In genomic region chr7:44352750-44353600, GRCm38 (mm10) we compare ENCODE assay signal across 9 mouse cellular contexts. TPM values are rescaled to one million over a fixed set of nuclear protein-coding genes. Genes with fewer than 3 reads are reported as not detected.
DNase-seq lines count a peak whose midpoint lies in the region; ATAC-seq and TF ChIP-seq lines count a peak whose summit lies in the region.
"Had no signal": no experiment of that assay in that cellular context is flagged by ENCODE, and none has a peak within 500 bp of the region (broad histone marks: within the 10 kb centered on the region; RNA-seq: fewer than 3 reads in every experiment).

No protein-coding gene starts in this region.

- H3K4me1 ChIP-seq in heart, embryonic 12.5 days (replicated peaks) = peaks cover 51% of the 10 kb centered on the region
- peaks cover 27% of the 10 kb centered on the region; the same call in 1 of the 2 replicates for H3K4me1 ChIP-seq in stomach, embryonic 14.5 days (ENCODE audit: control insufficient read depth, insufficient read depth, low read length)
- H3K4me1 ChIP-seq in stomach, postnatal 0 days (replicated peaks; ENCODE audit: control insufficient read depth, insufficient read depth) = no peaks in the 10 kb centered on the region
- peaks cover 35% of the 10 kb centered on the region for H3K4me1 ChIP-seq in intestine, embryonic 15.5 days (replicated peaks)
- H3K4me1 ChIP-seq in stomach, embryonic 15.5 days = peaks cover 41% of the 10 kb centered on the region

- no peak for TF ChIP-seq CTCF in stomach, postnatal 0 days (IDR thresholded peaks at IDR 0.05; ENCODE audit: low read depth)

- ATAC-seq in heart, embryonic 12.5 days (ENCODE audit: insufficient number of reproducible peaks, low FRiP score) = no peak
- ATAC-seq in stomach, embryonic 14.5 days (ENCODE audit: insufficient number of reproducible peaks, insufficient read depth, low FRiP score, low read depth) = no peak
- no peak; the same call in 1 of the 2 replicates for ATAC-seq in stomach, postnatal 0 days (ENCODE audit: low FRiP score, low TSS enrichment)
- no peak for ATAC-seq in intestine, embryonic 15.5 days
- no peak for ATAC-seq in stomach, embryonic 15.5 days (ENCODE audit: insufficient read depth, low FRiP score, low read depth)
- ATAC-seq in megakaryocyte progenitor cell, adult 5-6 weeks (replicated peaks; ENCODE audit: poor library complexity) = no peak

- no peak overlapping the region for H3K9ac ChIP-seq in heart, embryonic 12.5 days
- H3K9ac ChIP-seq in stomach, embryonic 14.5 days (replicated peaks; ENCODE audit: low read depth, low read length) = no peak overlapping the region
- H3K9ac ChIP-seq in stomach, postnatal 0 days (ENCODE audit: low read length) = no peak overlapping the region
- no peak overlapping the region for H3K9ac ChIP-seq in intestine, embryonic 15.5 days
- no peak overlapping the region for H3K9ac ChIP-seq in stomach, embryonic 15.5 days

- no peak for TF ChIP-seq EP300 in stomach, postnatal 0 days (optimal IDR thresholded peaks at IDR 0.05)

- no peak overlapping the region for H3K27ac ChIP-seq in heart, embryonic 12.5 days (ENCODE audit: poor library complexity, severe bottlenecking)
- no peak overlapping the region for H3K27ac ChIP-seq in stomach, embryonic 14.5 days (ENCODE audit: low read length)
- no peak overlapping the region for H3K27ac ChIP-seq in stomach, postnatal 0 days (replicated peaks)
- no peak overlapping the region for H3K27ac ChIP-seq in intestine, embryonic 15.5 days
- no peak overlapping the region for H3K27ac ChIP-seq in stomach, embryonic 15.5 days

- H3K4me3 ChIP-seq in heart, embryonic 12.5 days = peak overlapping the region; percentile 24
- 0 out of 2 replicates have a peak overlapping the region, but pooled peaks have one; percentile 12 for H3K4me3 ChIP-seq in stomach, embryonic 14.5 days (ENCODE audit: low read depth, low read length)
- no peak overlapping the region for H3K4me3 ChIP-seq in stomach, postnatal 0 days (ENCODE audit: low read depth, low read length)
- H3K4me3 ChIP-seq in intestine, embryonic 15.5 days (replicated peaks) = peak overlapping the region; percentile 9; the same call in 1 of the 2 replicates
- H3K4me3 ChIP-seq in stomach, embryonic 15.5 days (replicated peaks) = 0 out of 2 replicates have a peak overlapping the region, but pooled peaks have one; percentile 3

- peaks cover 96% of the 10 kb centered on the region for H3K27me3 ChIP-seq in heart, embryonic 12.5 days (replicated peaks)
- H3K27me3 ChIP-seq in stomach, embryonic 14.5 days (ENCODE audit: control insufficient read depth, insufficient read depth, low read length) = peaks cover 46% of the 10 kb centered on the region
- peaks cover 34% of the 10 kb centered on the region for H3K27me3 ChIP-seq in stomach, postnatal 0 days (ENCODE audit: control insufficient read depth, insufficient read depth, low read length)
- H3K27me3 ChIP-seq in intestine, embryonic 15.5 days (replicated peaks) = peaks cover 77% of the 10 kb centered on the region
- peaks cover 73% of the 10 kb centered on the region for H3K27me3 ChIP-seq in stomach, embryonic 15.5 days (replicated peaks)

- H3K4me2 ChIP-seq in heart, embryonic 12.5 days = peak overlapping the region; percentile 49
- H3K4me2 ChIP-seq in stomach, embryonic 14.5 days (replicated peaks; ENCODE audit: low read depth, low read length) = no peak overlapping the region; the same call in 1 of the 2 replicates
- no peak overlapping the region for H3K4me2 ChIP-seq in stomach, postnatal 0 days (replicated peaks; ENCODE audit: low read depth)
- peak overlapping the region; percentile 31 for H3K4me2 ChIP-seq in intestine, embryonic 15.5 days (replicated peaks)
- peak overlapping the region; percentile 27 for H3K4me2 ChIP-seq in stomach, embryonic 15.5 days

- WGBS in heart, embryonic 12.5 days = 2% methylated on average over 69 of the region's 71 CpGs
- 2% methylated on average over 69 of the region's 71 CpGs for WGBS in stomach, embryonic 14.5 days
- WGBS in stomach, postnatal 0 days = 3% methylated on average over 57 of the region's 71 CpGs
- 4% methylated on average over 71 of the region's 71 CpGs for WGBS in intestine, embryonic 15.5 days
- 4% methylated on average over 68 of the region's 71 CpGs for WGBS in stomach, embryonic 15.5 days

- H3K36me3 ChIP-seq in heart, embryonic 12.5 days = no peaks in the 10 kb centered on the region
- H3K36me3 ChIP-seq in stomach, embryonic 14.5 days (ENCODE audit: control insufficient read depth, insufficient read depth, low read length) = no peaks in the 10 kb centered on the region
- no peaks in the 10 kb centered on the region for H3K36me3 ChIP-seq in stomach, postnatal 0 days (ENCODE audit: control insufficient read depth, insufficient read depth, low read length)
- no peaks in the 10 kb centered on the region for H3K36me3 ChIP-seq in intestine, embryonic 15.5 days
- H3K36me3 ChIP-seq in stomach, embryonic 15.5 days = no peaks in the 10 kb centered on the region

- DNase-seq in heart, adult 18-20 months = no peak
- no peak for DNase-seq in stomach, postnatal 0 days (ENCODE audit: low spot score)
- DNase-seq in urinary bladder, postnatal 14 days (ENCODE audit: low spot score) = no peak

- H3K9me3 ChIP-seq in heart, embryonic 12.5 days (replicated peaks) = no peaks in the 10 kb centered on the region
- H3K9me3 ChIP-seq in stomach, embryonic 14.5 days (ENCODE audit: control insufficient read depth, low read depth, low read length) = no peaks in the 10 kb centered on the region
- no peaks in the 10 kb centered on the region for H3K9me3 ChIP-seq in stomach, postnatal 0 days (ENCODE audit: control insufficient read depth, low read length)
- H3K9me3 ChIP-seq in intestine, embryonic 15.5 days = no peaks in the 10 kb centered on the region
- H3K9me3 ChIP-seq in stomach, embryonic 15.5 days = no peaks in the 10 kb centered on the region

RNA-seq across cellular contexts. Expression of gene Syt3, which starts 30.9 kb away (rescaled TPM):
- 0.55 and 0.63 TPM in 2 replicates for polyA plus RNA-seq in heart, embryonic 12.5 days (2016; fragmentation: Nextera tagmentation; extraction: Ambion mirVana)
- total RNA-seq in heart, adult 18-20 months (2021) = 1 to 10 TPM; 2.3 to 2.9 TPM
- polyA plus RNA-seq in stomach, embryonic 14.5 days (2014; fragmentation: Nextera tagmentation; extraction: Ambion mirVana) = 1.6 and 2.0 TPM in 2 replicates
- 1.2 and 1.4 TPM in 2 replicates for polyA plus RNA-seq in stomach, postnatal 0 days (2015; fragmentation: Nextera tagmentation; extraction: Ambion mirVana)
- polyA plus RNA-seq in intestine, embryonic 15.5 days (2015; fragmentation: Nextera tagmentation; extraction: Ambion mirVana) = 0.90 and 1.9 TPM in 2 replicates
- polyA plus RNA-seq in stomach, embryonic 15.5 days (2015; fragmentation: Nextera tagmentation; extraction: Ambion mirVana) = 1.6 and 1.7 TPM in 2 replicates
- 0.22 and 0.24 TPM in 2 replicates for total RNA-seq in megakaryocyte progenitor cell, adult 5-6 weeks (2015)
- total RNA-seq in megakaryocyte progenitor cell, adult 5-6 weeks (2017) = 0.12 and 0.14 TPM in 2 replicates

RNA-seq across cellular contexts. Expression of gene 1700008O03Rik, which starts 32.6 kb away (rescaled TPM):
- 0.40 and 0.94 TPM in 2 replicates for polyA plus RNA-seq in heart, embryonic 12.5 days (2016; fragmentation: Nextera tagmentation; extraction: Ambion mirVana)
- total RNA-seq in heart, adult 18-20 months (2021) = under 1 TPM; 0.30 to 0.31 TPM
- 1.2 and 1.3 TPM in 2 replicates for polyA plus RNA-seq in stomach, embryonic 14.5 days (2014; fragmentation: Nextera tagmentation; extraction: Ambion mirVana)
- polyA plus RNA-seq in stomach, postnatal 0 days (2015; fragmentation: Nextera tagmentation; extraction: Ambion mirVana) = 0.68 and 0.75 TPM in 2 replicates
- 0.48 and 0.99 TPM in 2 replicates for polyA plus RNA-seq in intestine, embryonic 15.5 days (2015; fragmentation: Nextera tagmentation; extraction: Ambion mirVana)
- polyA plus RNA-seq in stomach, embryonic 15.5 days (2015; fragmentation: Nextera tagmentation; extraction: Ambion mirVana) = 0.80 and 1.2 TPM in 2 replicates
- total RNA-seq in megakaryocyte progenitor cell, adult 5-6 weeks (2015) = 0.44 and 1.5 TPM in 2 replicates
- 1.8 and 2.2 TPM in 2 replicates for total RNA-seq in megakaryocyte progenitor cell, adult 5-6 weeks (2017)
- total RNA-seq: megakaryocyte-erythroid progenitor cell, adult 5-6 weeks had no signal

RNA-seq across cellular contexts. Expression of gene Shank1, which starts 42.9 kb away (rescaled TPM):
- 0.80 and 0.86 TPM in 2 replicates for polyA plus RNA-seq in heart, embryonic 12.5 days (2016; fragmentation: Nextera tagmentation; extraction: Ambion mirVana)
- 1 to 10 TPM; 2.1 to 2.7 TPM for total RNA-seq in heart, adult 18-20 months (2021)
- 4.2 and 4.5 TPM in 2 replicates for polyA plus RNA-seq in stomach, embryonic 14.5 days (2014; fragmentation: Nextera tagmentation; extraction: Ambion mirVana)
- 0.53 and 0.61 TPM in 2 replicates for polyA plus RNA-seq in stomach, postnatal 0 days (2015; fragmentation: Nextera tagmentation; extraction: Ambion mirVana)
- 1.7 and 1.9 TPM in 2 replicates for polyA plus RNA-seq in intestine, embryonic 15.5 days (2015; fragmentation: Nextera tagmentation; extraction: Ambion mirVana)
- 2.2 TPM in 2 replicates for polyA plus RNA-seq in stomach, embryonic 15.5 days (2015; fragmentation: Nextera tagmentation; extraction: Ambion mirVana)
- total RNA-seq in megakaryocyte progenitor cell, adult 5-6 weeks (2015) = 0.05 and 0.49 TPM in 2 replicates
- total RNA-seq in megakaryocyte progenitor cell, adult 5-6 weeks (2017) = not detected in 2 replicates

RNA-seq across cellular contexts. Expression of gene Clec11a, which starts 46.3 kb away (rescaled TPM):
- polyA plus RNA-seq in heart, embryonic 12.5 days (2016; fragmentation: Nextera tagmentation; extraction: Ambion mirVana) = 0.68 and 0.79 TPM in 2 replicates
- total RNA-seq in heart, adult 18-20 months (2021) = under 1 TPM; 0.69 to 0.87 TPM
- 4.2 and 4.9 TPM in 2 replicates for polyA plus RNA-seq in stomach, embryonic 14.5 days (2014; fragmentation: Nextera tagmentation; extraction: Ambion mirVana)
- polyA plus RNA-seq in stomach, postnatal 0 days (2015; fragmentation: Nextera tagmentation; extraction: Ambion mirVana) = 11.1 and 11.4 TPM in 2 replicates
- polyA plus RNA-seq in intestine, embryonic 15.5 days (2015; fragmentation: Nextera tagmentation; extraction: Ambion mirVana) = 7.2 and 8.0 TPM in 2 replicates
- polyA plus RNA-seq in stomach, embryonic 15.5 days (2015; fragmentation: Nextera tagmentation; extraction: Ambion mirVana) = 5.1 and 6.9 TPM in 2 replicates
- 4.1 TPM in 2 replicates for total RNA-seq in megakaryocyte progenitor cell, adult 5-6 weeks (2015)
- total RNA-seq in megakaryocyte progenitor cell, adult 5-6 weeks (2017) = 4.2 and 4.4 TPM in 2 replicates

Comparison
In these comparisons a context has a peak if more than half of its experiments do, and no peak if none do; other contexts are left out.
1. H3K4me2 ChIP-seq: peak in heart, embryonic 12.5 days (single experiment), intestine, embryonic 15.5 days (single experiment) and stomach, embryonic 15.5 days (single experiment); none in stomach, embryonic 14.5 days (single experiment) and stomach, postnatal 0 days (single experiment).